Mouse (Mus musculus): Measurements from ENCODE around the gene Rab3c.

Rab3c gene

DNA sequence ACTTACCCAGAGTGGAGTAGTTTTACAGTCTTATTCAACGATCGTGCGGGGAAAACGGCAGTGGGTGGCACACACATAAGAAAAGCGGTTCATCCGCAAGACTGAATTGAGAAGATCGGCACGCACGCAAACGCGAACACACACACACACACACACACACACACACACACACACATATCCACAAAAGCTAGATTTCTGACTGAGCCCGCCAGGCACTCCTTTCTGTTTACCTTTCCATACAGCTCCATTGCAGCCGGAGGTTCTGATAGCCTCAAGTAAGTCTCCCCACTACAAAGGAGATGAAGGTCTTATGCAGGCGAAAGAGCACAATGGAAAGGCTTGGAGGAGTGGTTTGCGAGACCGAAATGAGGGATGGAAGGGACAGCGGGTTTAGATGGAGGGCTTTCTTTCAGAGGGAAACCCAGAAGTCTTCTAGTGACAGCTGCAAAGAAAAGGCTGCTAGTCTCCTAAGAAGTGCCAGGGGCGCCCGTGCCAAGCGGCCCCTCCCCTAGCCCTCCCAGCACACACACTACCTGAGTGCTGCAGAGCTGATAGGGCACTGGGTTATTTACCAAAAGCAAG, at the start of gene Rab3c:
Rab3c (minus strand) TSS at position 434 of the 582 bp plus-strand sequence.
- DNase-seq (ENCODE audit: low read depth, low spot score) = no peak

DNA sequence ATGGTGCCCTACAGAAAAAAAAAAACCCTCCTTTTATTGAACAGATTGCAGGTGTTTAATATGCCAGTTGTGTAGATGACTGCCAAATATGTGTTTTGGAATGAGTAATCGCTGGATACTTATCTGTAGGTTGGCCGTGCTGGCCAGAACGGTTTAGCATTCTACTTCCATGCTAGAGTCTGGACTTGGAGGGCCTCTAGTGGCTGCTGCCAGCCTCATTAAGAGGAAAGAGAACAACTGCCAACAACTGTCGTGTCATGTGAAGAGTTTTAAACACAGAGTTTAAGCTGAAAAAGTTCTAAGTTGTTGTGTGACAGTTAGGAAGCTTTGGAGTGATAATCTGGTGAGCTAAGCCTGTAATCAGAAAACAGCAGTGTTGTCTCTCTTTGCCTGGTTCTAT, 38.0 kb upstream of the Rab3c start:
- DNase-seq (ENCODE audit: low read depth, low spot score) = no peak

DNA sequence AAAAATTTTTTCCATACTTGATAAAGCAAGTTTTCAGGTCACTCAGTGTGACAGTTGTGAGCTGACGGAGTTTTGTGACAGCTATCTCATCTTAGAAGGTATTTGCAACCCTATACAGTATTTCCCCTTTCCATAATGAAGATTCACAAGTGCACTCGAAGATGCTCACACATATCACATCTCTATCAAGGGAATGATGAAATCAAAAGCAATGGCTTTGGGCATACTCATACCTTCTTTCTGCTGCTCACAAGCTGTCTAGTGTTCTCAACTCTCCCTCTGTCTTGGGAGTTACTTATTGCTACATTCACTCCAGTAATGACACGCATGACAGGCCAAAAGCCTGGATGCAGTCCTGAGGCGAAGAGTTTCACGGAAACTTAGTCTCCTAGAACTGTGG, 26.4 kb upstream of the Rab3c start:
- DNase-seq (ENCODE audit: low read depth, low spot score) = no peak

DNA sequence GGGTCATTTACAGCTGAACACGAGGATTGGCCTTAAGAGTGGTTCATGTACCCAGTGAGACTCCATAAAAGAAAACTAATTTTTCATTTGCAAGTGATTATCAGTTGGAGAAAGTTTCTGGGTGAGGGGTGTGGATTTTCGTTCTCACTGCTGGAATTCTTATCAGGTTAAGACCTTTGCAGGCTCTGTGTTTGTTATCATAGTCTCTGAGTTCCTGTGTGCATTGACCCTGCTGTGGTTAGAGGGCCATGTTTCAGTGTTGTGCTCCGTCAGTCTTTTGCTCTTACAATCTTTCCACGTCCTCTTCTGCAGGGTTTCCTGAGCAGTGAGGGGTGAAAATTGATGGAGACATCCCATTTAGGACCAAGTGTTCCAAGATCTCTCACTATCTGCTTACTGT, 16.3 kb upstream of the Rab3c start:
- no peak for DNase-seq (ENCODE audit: low read depth, low spot score)

DNA sequence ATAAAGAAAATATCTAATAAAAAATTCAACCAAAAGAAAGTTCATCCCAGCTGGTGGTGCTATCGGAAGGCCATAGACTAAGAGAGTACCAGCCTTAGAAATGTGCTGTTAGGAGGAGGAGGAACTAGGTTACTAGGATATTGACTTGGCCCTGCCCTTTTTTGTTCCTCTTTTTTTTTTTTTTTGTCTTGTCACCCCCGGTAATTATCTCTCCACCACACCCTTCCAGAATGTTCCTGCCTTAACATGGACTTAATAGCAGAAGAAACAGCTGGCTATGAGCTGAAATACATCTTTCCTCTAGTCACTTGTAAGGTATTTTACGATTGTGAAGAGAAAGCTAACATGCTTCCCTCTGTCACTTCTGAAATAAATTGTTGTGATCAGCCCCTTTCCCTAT, 7.7 kb upstream of the Rab3c start:
- no peak for DNase-seq (ENCODE audit: low read depth, low spot score)

DNA sequence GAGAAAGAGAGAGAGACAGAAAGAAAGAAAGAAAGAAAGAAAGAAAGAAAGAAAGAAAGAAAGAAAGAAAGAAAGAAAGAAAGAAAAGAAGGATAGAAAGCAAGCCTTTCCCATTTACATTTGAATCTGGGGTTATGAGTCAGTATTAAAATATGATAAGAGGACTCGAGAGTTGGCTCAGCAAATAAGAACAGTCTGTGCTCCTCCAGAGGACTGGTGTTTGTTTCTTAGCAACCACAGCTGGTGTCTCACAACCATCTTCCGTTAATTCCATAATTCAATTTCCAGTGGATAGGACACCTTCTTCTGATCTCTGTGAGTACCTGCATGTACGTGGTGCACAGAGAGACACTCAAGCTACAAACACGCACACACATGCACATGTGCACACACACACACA, 3.0 kb upstream of the Rab3c start:
- DNase-seq (ENCODE audit: low read depth, low spot score) = no peak

DNA sequence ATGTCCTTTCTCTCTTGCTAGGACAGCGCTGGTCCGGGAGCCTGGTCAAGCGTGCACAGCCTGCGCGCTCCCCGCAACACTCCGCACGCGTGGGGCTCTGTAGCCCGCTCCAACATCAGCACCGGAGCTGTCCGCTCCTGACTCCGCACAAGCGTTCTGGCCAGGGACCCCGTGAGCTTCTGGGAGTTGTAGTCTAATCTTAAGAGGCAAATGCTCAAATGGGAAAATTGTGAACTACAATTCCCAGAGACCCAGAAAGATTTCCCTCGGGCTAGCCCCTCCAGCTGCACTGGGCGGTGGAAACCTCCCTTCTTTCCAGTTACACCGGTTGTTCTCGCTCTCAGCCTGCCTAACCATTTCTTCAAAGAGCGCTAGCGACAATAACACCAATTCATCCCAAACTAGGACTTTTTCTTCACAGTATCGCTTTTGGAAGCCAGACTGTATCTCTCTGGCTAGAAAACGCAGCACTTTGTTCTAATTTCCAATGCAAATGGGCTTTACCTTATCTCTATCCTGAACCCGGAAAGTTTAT, 701 bp downstream of the Rab3c start:
- DNase-seq (ENCODE audit: low read depth, low spot score) = no peak

DNA sequence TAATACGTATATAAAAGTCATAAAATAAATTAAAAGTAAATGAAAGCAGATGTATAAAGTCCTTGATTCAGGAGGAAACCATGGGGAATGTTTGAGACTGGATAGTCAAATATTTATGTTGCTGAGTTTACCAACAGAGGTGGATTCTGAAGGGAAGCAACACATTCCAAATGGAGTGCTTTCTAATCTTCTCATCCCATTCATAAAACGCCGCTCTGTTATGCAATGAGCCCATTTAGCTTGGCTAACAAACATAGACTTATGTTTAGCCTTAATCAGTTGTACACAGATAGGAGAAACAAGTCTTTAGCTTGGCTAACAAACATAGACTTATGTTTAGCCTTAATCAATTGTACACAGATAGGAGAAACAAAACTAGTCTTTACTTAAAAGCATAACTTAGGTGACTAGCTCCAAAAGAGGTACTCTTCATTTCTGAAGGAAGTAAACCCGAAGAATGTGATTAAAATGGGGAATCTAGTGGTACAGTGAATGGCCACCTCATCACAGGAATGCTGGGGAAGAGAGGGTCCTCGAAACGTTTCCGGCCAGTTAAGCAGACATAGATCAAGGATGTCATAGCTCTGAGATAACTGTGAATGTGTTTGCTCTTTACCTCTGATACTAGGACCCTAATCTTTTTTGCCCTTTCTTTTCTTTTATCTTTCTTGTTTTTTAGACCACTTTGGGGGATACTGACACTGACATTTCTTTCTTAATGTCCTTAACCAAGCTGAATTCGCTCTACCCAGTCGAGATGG, 1.6 kb downstream of the Rab3c start:
- DNase-seq (ENCODE audit: low read depth, low spot score) = no peak

DNA sequence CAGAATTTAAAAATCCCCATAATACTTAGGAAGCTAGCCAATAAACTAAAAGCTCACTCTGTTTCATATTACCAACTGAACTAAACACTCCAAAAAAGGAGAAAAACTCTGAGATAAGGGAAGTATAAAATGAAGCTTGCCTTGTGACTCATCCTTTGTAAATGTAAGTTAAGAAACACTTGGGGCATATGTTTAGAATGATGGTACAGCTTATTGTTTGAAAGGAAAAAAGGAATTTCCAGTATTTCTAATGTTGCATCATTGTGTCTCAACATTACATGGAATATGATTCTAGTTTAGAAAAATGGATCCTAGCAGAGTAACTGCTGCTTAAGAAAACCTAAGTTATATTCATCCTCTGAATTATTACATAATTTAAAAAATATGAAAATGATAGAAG, 3.1 kb downstream of the Rab3c start:
- no peak for DNase-seq (ENCODE audit: low read depth, low spot score)

DNA sequence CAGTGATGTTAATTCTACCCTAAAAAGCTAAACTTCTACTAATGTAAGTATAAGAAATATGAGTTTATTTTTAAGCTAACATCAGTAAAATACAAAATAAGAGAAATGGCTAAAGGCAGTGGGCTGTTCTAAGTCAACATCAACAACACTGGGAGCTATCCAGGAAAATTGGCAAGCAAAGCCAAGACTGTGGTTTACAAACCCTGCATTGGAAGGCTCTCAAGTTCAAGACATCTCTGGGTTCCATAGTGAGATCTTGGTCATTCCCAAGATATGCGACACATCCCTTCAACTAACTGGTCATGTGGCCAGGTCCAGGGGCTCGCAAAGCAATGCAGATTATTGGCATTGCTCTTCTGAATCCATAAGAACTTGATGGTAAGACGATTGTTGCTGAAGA, 5.3 kb downstream of the Rab3c start:
- DNase-seq (ENCODE audit: low read depth, low spot score) = no peak

DNA sequence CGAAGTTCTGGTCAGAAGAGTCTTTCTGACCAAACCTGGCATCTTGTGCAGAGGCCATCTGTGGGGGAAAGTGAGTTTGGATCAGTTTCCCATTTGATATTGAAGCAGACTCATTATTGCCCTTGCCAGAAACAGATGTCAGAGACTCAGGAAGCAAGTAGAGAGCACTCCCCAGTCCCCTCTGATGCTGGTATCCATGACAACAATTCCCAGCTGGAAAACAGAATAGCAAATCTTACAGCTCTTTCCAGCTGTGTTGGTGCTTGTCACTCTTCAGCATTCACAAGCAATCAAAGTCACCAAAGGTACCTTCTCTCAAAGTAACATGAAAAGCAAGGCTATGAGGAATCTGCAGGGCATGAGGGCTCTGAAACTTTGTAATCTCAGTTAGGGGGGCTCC, 20.1 kb downstream of the Rab3c start:
- DNase-seq (ENCODE audit: low read depth, low spot score) = no peak

DNA sequence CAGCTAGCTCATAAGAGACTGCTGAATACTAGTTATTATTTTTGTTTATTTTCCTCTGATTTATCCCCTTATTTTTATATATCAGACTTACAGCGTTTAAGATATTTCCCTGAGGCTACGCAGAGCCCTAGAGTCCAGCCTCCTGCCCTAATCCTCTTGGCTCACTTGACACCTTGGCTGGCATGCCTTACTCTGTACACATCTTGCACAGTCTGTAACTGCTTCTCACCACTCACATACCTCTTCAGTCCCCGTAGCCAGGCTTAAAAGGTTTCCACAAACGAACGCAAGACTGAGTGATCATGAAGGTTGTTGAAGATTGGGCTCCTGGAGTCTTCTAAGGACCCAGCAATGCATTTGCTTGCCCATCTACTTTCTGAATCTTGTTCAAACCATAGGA, 29.3 kb downstream of the Rab3c start:
- no peak for DNase-seq (ENCODE audit: low read depth, low spot score)

DNA sequence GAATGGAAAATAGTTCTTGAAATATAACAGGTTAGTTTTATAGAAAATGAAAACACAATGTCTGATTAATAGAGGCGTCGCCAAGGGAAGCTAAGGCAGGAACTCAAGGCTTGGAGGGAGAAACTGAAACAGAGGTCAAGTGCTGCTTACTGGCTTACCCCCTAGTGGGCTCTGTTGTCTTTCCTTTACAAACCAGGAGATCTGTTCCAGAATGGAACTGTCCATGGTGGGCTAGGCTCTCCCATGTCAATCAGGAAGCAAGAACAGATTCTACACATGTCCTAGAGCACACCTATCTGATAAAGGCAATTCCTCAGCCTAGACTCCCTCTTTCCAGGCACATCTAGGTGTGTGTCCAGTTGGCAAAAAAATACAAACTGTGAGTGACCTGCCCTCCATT, 32.3 kb downstream of the Rab3c start:
- DNase-seq (ENCODE audit: low read depth, low spot score) = no peak

DNA sequence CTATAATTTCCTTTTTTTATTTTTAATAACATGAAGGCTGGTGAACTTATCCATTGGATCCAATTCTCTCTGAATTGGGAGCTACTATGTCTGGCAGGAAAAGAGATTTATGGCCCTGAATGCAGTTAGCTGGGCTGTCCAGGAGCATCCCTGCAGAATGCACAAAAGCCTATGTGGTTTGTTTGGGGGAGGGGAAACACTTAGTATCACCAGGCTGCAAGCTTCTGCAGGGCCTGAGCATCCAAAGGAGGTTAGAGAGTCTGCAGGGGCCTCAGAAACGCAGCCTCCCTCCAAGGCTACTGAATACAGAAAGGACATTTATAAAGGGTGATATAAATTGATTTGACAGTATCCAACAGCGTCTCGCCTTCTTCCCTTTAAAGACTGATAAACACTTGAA, 41.8 kb downstream of the Rab3c start:
- no peak for DNase-seq (ENCODE audit: low read depth, low spot score)

DNA sequence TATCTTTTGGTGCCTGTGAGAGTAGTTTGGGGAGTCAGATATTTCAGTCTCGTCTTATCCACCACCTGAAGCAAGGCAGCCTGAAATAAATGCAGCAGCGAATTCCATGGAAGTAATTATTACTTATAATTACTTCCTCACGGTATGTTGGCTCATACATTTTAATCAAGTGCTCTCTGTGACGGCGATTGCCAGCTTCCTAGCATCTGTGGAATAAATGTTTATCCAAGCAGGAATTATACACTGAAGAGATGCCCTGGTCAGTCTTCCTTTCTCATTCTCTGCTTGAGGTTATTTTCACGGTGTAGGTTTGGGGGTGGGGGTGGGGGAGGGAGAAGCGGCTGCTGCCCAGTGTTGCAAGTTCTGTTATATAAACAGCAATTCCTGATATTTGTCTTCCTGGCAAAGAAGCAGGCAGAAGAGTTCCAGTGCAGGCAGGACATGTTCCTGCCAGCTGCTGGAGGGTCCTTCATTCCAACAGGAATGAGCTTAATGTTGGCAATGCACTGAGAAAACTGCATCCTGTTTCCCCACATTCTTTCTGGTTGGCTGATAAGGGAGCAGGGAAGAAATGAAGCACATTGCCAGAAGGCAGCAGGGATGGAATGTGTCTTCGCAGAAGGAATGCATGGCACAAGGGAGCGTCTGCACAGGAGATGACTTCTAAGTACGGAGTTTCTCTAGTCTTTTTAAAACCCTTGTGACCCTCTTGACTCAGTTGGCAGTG, 43.4 kb downstream of the Rab3c start:
- DNase-seq (ENCODE audit: low read depth, low spot score) = peak; percentile 7

DNA sequence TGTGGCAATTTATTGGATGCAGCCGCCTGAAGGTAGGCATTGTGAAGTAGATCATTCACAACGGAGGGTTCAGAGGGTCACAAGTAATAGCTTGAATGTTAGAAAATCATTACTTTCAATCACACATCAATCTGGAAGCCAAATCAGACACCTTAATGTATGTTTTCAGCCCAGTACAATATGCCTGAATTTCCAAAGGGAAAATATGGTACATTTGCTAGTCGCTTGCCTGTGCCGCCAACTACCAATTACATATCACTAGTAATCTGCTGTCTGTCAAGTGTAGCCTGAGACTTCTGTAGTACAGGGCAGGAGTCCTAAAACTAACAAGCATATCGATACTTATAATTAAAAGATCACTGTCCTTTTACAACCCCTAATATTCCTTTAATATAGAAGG, 47.4 kb downstream of the Rab3c start:
- no peak for DNase-seq (ENCODE audit: low read depth, low spot score)

DNA sequence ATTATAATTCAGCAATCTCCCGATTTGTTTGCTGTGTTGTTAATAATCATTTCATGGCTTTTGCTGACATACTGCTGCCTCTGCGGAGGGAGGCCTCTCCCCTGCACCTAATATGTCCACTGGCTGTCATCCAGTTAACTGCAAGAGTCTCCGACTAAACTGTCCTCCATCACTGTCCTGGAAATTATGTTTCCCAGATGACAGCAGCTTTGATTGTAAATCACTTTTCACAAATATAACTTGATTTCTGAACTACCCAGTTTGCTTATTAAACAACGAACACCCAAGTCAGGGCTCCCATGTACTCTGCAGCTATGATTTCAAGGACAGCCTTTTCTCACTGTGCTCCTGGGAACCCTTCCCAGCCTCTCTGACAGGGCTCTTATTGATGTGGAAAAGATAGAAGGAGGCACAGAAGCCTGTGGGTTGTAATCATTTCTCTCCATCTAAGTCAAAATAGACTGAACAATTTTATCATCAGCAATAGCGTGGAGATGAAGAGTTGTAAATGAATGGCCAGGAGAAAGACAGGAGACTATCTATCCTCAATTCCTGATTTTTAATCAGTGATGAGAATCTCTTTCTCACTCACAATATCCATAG, 49.6 kb downstream of the Rab3c start:
- DNase-seq (ENCODE audit: low read depth, low spot score) = no peak

DNA sequence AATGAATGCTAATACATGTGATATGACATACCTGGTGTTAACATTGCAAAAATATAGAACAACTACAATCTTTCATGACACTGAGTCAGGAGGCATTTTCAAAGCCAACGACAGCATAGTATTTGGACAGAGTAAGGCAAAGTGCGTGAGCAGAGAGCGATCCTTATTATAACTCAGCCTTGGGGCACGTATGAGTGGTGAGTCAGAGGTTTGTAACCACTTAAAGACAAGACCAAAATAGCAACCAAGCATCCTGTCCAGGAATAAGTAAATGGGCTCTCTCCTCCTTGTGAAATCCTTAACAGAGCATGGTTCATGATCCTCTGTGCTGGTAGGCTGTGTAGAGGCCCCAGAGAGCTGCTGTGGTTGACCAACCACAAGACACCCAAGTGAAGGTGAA, 50.8 kb downstream of the Rab3c start:
- no peak for DNase-seq (ENCODE audit: low read depth, low spot score)

DNA sequence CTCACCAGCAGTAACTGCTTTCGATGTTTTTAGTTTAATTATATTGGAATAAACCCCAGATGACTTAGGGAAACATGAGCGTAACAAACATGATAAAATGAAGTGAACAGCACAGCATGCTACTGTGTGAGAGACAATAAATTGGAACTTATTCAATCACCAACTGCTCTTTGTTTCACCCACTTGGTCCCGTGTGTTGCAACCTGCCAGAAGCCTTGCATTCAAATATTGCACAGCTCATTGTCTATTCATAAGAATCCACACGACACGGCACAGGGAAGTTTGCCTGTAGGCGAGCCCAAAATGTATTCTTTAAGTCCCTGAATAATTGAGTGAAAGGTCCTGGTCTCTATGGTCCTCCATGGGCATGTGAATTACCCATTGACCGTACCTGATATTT, 61.6 kb downstream of the Rab3c start:
- DNase-seq (ENCODE audit: low read depth, low spot score) = no peak

DNA sequence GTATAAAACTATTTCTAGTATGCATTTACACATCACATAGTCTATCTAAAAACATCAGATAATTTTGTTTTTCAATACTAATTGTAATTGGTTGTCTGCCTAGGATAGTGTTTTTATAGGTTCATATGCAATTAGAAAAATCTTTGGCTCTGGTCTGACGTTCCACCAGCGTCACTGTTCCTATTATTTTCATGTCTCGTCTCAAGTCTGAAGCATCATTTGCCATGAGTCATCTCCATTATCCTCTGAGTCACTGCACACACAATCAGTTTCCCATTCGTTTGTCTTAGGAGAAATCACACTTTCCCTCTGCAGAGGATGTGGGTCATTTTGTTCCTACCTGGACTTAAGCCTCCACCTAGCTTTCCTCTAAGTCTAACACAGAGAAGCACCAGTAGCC, 62.3 kb downstream of the Rab3c start:
- no peak for DNase-seq (ENCODE audit: low read depth, low spot score)

DNA sequence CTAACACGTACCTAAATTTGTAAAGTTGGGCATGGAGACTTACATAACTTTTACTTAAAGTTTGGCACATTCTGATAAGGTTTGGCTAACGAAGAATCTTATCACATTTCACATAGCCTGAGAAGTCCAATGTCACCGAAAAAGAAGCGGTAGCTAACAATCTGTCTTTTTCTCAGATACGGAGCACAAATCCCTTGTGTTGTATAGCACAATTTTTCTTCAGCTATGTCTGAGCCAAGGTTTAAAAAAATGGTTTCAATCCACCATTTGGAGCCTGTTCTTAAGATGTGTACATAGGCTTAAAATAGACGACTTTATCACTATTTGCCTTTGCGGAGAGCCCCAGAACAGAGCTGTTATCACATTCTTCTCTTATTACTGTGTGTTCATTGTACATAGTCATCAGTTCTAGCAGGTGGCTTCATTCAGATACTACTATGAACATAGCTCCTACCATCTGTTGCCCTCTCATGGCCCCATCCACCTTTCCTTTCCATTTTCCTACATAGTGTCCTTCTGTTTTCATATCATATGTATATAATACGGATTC, 69.2 kb downstream of the Rab3c start:
- DNase-seq (ENCODE audit: low read depth, low spot score) = no peak

DNA sequence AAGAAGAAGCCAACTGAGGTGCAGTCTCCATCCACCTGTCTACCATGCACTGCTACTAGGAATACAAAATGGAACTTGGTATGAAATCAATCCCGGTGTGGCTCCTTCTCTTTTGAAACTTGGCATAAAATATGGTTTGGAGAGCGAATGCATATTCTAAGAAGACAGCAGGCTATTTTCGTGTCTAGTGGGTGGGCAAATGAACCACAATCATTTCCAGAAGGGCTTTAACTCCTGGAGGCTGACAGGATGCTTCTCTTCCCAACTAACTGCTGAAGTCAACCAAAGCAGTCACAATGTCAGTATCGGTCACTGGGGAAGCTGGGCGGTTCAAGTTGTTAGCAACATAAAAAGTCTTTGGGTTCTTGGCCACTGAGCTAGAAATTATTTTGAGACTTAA, 81.9 kb downstream of the Rab3c start:
- no peak for DNase-seq (ENCODE audit: low read depth, low spot score)

All from skeletal muscle tissue, adult 2 months (tissue).